Mouse (Mus musculus) left cerebral cortex, postnatal 10 days (tissue): ENCODE results near the gene Nkx2-4. TPM values are rescaled to one million over a fixed set of nuclear protein-coding genes. Genes with fewer than 3 reads are reported as not detected.
A peak's percentile ranks its signal among the peaks of the same experiment; 100 is the strongest.

Experiments used
- DNase-seq, 2 experiments: peaks; one replicate each; pipeline ENCODE4 v3.0.0; 2021 to 2022; ENCODE audit warnings: low spot score in 2 of 2, mixed read lengths in 1 of 2; ENCODE audit errors: extremely low spot score in 1 of 2
- intact Hi-C: fragments of 180-260 bp; cut with DNase I; formaldehyde crosslinking; loops from one replicate; pipeline ENCODE4 v1.15.1; 2025
- total RNA-seq, 2 experiments: library from RNA; stranded (reverse); gene quantifications; 2 replicates each; pipeline ENCODE4 v1.2.3; 2021

Nkx2-4 gene
- not detected for total RNA-seq

DNA sequence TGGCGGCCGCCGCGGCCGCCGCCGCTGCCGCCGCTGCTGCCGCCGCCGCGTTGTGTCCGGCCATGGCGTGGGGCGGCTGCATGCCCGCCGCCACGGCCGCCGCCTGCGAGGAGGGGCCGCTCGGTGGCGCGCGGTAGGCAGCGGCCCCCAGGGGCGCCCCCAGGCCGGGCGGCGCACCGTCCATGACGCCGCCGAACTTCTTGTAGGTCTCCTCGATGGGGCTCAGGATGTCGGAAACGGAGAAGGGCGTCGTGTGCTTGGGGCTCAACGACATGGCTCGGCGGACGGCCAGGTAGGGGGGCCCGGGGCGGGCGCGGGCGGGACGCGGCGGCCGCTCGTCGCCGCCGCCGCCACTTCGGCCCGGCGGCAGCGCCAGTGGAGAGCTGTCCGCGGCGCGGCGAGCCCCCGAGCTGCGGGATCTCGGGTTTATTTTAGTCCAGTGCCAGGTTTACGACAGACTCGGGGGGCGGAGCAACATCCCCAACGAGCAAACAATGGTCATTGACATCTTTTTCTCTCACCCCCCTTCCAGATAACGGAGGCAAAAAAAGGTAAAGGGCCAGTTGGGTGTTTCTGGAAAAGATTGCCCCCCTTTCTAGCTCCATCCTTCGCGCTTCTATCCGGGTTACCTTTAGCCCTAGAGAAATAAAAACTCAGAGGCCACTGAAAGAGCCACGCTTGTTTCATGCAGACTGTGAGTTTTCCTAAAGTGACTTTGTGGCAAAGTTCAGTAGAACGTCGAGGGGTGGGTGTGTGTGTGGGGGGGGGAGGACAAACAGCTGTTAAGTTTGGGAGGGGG is at the start of gene Nkx2-4:
TSS of gene Nkx2-4 (minus strand) at position 374 of the 799 bp plus-strand sequence.
- peak in 1 of 2 experiments; percentile 16 for DNase-seq
- intact Hi-C loops: loop anchor here (5.0 kb wide), 3 partner anchors 102 to 952 kb away; no protein-coding TSS in a partner anchor

DNA sequence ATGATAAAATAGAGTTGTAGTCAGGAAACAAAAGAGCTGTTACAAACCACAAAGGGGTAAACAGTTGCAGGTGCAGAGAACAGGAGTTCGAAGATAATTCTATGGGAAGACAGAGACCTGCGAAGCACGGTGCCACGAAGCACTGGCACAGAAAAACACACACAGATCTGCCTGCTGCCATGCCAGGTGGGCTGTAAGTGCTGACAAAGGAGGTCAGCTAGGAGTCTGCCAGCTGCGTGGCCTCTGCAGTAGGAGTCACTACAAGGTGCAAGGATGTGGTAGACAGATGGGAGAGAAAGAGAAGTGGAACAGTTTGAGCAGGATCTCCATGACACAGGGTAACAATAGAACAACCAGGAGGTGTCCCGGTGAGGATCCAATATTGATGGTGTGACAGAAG is 42.1 kb upstream of the Nkx2-4 start:
- DNase-seq: no peak
- intact Hi-C loops: no loop called here

DNA sequence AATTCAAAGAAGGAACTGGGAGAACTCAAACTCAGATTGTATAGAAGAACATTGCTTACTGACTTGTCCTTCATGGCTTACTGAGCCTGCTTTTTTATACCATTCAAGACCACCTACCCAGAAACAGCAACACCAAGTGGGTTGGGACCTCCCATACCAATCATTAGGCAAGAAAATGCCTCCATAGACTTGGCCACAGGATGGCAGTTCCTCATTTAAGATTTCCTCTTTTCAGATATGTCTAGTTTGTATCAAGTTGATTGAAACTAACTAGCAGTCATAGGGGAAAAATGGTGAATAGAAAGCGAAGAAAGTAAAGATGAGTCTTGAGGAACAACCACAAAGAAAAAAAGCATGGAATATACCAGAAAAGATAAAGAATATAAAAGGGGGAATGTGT is 34.5 kb upstream of the Nkx2-4 start:
- intact Hi-C loops: no loop called here
- no peak for DNase-seq

DNA sequence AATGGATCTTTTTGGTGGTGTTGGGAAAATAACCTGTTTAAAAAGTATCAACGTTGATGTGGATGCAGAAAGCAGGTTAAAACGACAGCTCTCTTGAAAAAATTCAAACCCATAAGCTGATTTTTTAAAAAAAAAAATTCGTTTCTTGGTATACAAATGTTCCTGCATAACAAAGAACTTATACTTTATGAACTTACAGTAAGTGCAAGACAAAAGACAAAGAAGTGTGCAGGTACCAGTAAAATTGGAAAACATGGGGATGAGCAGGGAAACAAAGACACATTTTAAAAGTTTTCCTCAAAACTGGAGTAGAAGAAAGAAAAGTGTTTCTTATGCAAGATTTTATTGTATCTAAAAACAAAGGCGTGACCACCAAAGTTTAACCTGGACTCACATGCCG is 1.2 kb upstream of the Nkx2-4 start:
- no peak for DNase-seq
- intact Hi-C loops: loop anchor here (5.0 kb wide), 3 partner anchors 101 to 951 kb away; no protein-coding TSS in a partner anchor

DNA sequence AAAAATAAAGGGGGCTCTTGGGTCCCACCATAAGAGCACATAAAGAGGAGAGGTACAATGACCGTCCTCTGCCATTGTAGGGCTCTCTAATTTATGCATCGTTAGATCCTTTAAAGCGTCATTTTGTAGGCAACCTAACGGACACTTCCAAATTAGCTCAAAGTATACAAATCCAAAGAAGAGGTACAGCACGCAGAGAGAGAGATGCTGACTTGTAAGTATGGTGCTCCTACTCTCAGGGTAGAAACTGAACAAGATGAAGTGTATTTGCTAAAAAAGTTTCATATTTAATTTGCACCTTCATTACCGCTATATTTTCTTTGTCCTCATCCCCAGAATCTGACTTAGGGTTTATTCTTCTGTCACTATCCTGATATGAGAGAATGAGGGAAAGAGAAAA is 692 bp upstream of the Nkx2-4 start:
- intact Hi-C loops: loop anchor here (5.0 kb wide), 3 partner anchors 101 to 951 kb away; no protein-coding TSS in a partner anchor
- DNase-seq: no peak

DNA sequence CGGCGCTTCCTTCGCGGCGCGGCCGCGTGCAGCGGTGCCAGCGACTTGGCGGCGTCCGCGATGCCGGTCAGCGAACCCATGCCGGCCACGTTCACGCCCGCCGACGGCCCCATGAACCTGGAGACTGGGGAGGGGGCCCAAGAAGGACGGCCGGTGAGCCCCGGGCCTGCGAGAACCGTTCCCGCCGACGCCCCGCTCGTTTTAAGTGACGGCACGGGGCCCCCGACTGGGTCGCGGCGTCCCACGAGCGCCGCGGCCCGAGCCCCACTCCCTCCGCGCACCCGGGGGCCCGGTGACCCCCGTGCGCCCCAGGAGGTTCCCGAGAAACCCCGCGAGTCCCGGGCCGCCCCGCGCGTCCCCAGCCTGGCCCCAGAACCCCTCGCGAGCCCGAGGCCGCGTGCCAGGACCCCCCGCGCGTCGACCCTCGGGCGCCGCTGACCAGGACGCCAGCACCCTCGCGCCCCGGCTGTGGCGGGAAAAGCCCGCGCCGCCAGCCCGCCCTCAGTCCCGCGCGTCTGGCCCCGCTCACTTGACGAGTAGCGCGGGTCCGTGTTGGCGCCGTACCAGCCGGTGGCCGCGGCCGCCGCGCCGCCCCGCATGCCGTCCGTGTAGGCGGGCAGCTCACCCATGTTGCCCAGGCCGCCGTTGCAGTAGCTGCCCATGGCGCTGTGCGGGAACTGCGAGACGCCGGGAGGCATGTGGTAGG is 726 bp downstream of the Nkx2-4 start:
- DNase-seq: peak in 1 of 2 experiments; percentile 32
- intact Hi-C loops: loop anchor here (5.0 kb wide), 5 partner anchors 103 to 953 kb away; partner anchors contain the start of gene Pax1

DNA sequence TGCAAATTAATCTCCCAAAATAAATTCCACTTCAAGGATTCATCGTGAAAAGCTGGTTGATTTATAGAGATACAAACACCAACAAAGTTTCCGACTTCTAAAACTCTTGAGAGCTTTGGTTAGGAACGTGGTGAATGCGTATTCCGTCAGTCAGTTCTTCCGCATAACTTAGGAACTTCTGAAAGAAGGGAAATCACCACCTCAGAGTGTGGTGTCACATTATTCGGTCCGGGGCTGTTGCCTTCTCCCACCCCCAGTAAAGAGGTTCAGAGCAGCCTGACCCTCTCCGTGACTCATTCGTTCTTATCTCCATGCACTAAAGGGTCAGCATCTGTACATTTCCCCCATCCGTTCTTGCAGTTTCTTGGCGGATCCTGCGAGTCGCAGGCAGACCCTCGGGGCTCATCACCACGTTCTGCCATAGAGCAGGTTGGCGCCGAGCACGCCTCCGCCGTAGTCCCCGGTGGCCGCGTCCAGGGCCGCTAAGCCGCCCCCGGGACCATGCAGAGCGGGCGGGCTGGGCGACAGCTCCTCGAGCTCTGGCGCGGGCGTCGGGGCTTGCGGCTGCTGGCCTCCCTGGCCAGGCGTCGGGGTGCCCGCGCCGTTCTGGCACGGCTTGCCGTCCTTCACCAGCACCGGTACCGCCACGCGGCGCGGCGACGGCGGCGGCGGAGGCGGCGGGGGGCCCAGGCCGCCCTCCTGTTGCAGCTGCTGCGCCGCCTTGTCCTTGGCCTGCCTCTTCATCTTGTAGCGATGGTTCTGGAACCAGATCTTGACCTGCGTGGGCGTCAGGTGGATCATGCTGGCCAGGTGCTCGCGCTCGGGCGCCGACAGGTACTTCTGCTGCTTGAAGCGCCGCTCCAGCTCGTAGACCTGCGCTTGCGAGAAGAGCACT is 1.5 kb downstream of the Nkx2-4 start:
- peak in 1 of 2 experiments; percentile 38 for DNase-seq
- intact Hi-C loops: loop anchor here (5.0 kb wide), 2 partner anchors 246 to 279 kb away; partner anchors contain the start of gene Pax1

DNA sequence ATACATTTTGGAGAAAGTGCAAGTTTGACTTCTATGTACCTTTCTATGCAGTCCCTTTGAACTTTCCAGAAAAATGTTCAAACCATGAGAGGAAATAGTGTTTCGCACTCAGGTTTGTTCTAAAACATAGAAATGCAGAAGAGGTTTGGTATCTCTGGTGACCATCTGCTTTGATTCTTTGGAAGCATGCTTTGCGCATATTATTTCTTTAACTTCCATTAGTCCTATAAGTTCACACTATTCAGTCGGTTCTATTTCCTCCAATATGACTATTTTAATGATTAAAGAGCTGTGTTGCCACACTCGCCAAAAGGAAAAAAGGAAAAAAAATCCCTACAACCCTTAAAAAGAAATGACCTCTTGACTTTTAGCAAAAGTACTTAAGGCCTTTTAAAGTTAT is 2.9 kb downstream of the Nkx2-4 start:
- DNase-seq: no peak
- intact Hi-C loops: loop anchor here (5.0 kb wide), 2 partner anchors 245 to 280 kb away; partner anchors contain the start of gene Pax1

DNA sequence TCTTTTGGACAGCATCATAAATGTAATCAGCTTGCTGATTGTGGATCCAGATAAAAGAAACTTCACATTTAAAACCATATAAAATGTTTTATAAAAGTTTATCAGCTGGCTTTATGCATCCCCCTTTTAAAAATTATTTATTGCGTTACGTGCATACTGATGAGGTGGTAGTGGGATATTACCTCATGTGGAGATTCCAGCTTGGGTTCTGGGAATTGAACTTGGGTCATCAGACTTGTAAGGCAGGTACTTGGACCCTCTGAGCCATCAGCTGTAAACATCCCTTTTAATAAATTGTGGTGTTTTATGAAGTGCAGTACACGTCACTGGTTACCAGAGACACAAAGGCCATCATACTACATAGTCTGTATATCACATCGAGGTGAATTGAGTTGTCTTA is 10.8 kb downstream of the Nkx2-4 start:
- DNase-seq: no peak
- intact Hi-C loops: no loop called here

DNA sequence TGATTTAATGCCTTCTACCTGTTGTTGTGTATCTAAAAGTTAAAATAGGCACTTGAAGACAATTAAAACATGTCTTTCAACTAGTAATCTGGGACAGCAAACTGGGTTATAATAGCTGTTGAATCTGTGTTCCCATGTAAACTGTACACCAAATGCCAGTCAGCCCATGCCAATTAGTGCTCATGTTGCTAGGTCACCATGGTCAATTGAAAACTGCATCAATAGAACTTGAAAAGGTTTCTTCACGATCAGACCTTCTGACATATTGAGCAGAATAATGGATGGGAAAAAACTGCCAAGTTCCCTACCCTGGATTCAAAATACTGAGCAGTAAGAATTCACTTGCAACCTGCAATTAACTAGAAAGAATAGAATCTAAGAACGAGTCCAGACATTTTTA is 11.3 kb downstream of the Nkx2-4 start:
- intact Hi-C loops: no loop called here
- no peak for DNase-seq

DNA sequence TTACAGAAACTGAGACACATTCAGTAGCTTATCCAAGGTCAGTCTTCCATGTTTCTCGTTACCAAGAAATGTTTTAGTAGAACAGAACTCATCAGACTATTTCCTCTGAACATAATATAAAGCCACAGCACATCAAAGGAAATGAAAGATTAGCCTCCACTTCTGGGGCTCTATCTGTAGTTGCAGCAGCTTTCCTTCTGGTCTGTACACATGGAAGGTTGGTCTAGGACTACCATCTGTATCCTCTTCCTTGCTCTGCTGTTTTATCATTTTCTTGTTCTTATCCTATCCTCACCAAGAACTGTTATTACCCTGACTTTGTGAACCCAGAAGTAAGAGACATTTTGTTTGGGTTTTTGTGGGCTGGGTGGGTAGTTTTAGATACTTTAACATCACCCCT is 14.9 kb downstream of the Nkx2-4 start:
- no peak for DNase-seq

DNA sequence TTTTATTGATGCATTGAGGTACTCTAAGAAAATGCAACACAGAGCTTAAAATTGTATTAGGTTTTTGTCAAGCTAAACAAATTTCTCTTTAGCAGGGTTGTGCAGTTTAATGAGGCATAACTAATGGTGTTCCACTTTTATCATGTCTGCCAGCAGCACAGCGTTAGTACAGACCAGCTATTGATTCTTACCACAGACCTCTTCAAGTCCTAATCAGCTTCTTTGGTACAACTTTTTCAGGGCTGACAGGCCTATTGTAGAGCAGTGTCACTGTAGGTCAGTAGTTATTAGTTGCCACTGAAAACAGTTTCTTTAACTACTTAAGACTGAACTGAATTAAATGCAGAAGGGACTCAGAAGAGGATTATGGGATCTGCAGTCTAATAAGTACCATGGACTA is 16.2 kb downstream of the Nkx2-4 start:
- intact Hi-C loops: no loop called here
- no peak for DNase-seq

More for the DNA sequence above, 14.9 kb downstream of the Nkx2-4 start:
- intact Hi-C loops: no loop called here

DNA sequence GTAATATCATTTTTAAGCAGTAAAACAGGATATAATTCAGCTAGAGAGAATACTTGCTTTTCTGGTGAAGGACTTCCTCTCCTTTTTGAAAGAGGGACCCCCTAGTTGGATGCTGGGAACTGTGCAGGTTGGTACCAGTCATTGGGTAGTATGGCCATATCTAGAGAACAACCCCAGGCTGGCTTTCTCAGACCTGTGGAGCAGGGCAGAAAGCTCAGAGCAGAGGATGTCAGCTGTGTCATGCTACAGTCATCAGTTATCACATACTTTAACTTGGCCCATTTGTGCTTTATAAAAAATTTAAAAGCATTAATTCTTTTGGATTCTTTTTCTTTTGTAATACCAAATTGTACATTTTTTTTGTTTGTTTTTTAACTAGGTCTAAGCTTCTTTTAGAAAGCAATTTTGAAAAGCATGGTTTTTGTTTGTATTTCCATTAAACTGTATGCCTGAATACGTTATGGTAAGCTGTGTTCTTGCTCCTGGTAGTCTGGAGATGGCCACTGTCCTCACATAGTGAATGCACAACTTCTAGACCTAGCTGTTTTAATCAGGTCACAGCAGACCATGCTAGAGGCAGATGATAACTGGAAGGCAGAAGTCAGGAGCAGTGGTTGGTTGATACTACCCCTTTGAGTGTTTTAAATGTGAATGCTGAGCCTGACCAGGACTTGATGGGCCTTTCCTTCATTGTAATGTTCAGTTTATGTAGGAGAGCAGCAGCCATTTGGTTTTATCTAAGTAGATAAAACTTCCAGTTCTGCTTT is 17.6 kb downstream of the Nkx2-4 start:
- intact Hi-C loops: no loop called here
- no peak for DNase-seq

DNA sequence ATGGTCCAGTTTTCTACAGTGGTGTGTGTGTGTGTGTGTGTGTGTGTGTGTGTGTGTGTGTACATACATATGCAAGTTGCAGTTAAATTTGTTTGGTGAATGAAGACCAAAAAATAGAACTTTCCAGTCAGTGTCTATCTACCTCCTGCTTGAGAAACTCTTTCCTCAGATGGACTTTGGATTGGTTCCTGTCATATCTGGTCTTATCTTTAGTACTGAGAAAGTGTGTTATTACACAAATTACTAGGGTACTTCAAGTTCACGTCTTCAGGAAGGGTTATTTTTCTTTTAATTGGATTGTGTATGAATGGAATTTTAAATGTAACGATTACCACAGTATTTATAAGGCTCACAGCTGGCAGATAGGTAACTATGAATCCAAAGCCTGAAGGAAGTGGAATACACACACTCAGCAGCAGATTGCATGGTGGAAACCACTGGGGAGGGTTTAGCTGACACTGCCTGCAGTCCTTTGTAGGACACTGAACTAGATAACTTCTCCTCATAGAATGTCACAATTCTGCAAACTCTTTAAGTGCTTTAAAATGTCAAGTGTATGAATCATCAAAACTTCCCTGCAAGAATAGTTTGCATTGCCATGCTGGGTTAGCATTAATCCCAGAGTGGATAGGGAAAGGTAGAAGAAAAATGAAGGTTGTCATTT is 31.9 kb downstream of the Nkx2-4 start:
- intact Hi-C loops: loop anchor here (10.0 kb wide), 1 partner anchor 1129 kb away; no protein-coding TSS in a partner anchor
- DNase-seq: no peak

DNA sequence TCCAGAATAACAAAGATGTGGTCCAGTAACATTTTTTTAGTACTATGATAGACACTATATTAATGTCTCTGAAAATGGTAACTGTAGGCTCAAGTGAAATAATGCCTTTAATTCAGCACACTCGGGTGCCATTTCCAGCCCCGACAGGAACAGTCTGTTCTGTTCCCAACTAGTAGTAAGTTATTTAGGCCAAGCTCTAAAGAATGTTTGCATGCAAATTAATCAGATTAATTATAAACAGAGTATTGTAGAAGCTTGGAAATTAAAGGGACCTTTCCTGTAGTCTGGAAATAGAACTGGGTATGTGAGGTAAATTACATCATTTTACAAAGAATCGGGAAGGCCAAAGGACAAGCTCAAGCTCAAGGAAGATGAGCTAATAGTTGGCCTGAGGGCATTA is 38.2 kb downstream of the Nkx2-4 start:
- intact Hi-C loops: no loop called here
- no peak for DNase-seq

DNA sequence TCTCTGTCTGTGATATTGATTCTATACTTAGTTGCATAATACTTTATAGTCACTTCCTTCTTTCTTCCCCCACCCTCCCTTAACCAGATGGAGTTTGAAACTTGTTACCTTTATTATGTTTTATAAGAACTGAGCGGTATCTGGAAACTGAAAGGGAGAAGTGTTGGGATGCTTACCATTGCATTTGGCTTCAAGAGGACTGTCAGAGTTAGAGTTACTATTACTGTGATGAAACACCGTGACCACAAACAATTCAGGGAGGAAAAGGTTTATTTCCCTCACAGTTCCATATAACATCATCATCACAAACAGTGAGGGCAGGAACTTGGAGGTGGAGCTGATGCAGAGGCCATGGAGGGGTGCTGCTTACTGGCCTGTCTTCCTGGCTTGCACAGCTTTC is 49.4 kb downstream of the Nkx2-4 start:
- DNase-seq: no peak
- intact Hi-C loops: no loop called here
